Mouse (Mus musculus): ENCODE results near the gene Lyar.

The Lyar gene

DNA sequence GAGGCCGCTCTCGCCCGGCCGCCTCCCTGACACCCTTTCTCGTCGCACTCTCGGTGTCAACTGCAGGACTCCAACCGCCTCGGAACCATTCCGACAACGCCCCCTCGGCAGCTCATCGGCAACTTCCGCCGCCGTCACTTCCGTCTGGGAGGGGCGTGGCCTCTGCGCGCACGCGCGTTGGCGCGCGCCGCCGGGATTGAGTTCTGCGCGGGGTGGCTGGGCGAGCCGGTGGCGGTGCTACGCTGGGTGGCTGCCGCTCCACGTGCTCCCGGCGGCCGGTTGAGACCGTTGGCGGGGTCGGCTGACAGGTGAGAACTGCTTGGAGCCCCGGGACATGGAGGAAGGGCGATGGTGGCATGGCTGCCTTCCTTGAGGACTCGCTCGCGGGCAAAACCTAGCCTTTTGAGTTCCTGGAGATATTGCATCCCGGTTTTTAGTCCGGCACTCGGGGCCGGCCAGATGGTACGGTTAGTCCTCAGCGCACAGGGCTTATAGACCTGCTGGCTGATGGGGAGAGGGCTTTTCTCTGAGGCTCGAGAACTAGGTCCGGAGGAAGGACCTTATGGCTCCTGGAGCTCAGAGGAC, at the start of gene Lyar, which contains the start of gene Zbtb49:
Gene Lyar, plus strand, starts transcription at position 143 of the 585 bp plus-strand sequence.
Gene Zbtb49, minus strand, starts transcription at position 130 of the 585 bp plus-strand sequence.
- DNase-seq (ENCODE audit: inconsistent ontology term), result peak; percentile 96

DNA sequence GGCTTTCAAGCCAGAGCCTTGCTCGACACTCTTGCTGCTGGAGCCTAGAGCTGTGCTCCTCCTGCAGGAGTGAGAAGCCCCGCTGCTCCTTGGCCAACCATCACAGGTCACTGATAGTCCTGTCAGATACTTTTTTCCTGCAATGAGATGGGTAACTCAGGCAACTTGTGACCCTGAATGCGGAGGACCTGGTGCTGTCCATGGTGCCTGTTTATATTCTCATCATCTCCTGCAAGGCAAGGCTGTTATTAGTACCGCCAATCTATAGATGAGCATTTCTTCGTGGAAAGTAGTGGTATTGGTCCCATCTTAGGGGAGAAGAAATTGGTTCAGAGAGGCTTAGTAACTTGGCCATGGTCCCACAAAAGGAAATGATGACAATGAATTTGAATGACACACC, 46.5 kb upstream of the Lyar start:
- peak; percentile 11 for DNase-seq (ENCODE audit: inconsistent ontology term)

DNA sequence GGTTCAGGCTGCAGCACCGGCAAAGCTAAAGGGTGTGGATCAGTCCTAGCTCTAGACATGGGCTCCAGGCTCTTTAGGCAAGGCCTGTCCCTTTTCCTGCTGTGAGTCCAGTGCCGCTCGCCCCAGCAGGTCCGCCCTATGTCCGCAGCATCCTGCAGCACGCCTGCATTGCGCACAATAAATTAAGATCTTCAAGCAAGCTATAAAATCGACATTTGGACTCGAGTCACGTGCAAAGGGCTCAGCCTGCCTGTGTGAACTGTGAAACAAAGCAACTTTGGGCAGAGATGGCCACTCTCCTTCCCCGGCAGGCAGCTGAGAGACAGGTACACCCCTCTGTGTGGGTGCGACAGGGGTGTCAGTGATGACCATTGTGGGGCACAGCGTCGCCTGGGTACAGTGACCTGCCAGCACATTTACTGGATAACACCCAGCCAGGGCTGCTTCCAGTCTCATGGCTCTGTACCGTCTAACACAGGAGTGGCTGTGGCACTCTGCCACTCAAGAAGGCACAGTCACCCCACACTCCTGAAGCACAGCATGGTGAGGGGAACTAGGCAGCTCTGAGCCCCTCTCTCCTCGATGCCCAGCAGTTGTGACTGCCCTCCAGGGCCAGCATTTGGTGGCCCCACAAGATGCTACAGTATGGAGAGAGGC, 45.9 kb upstream of the Lyar start:
- no peak for DNase-seq (ENCODE audit: inconsistent ontology term)

DNA sequence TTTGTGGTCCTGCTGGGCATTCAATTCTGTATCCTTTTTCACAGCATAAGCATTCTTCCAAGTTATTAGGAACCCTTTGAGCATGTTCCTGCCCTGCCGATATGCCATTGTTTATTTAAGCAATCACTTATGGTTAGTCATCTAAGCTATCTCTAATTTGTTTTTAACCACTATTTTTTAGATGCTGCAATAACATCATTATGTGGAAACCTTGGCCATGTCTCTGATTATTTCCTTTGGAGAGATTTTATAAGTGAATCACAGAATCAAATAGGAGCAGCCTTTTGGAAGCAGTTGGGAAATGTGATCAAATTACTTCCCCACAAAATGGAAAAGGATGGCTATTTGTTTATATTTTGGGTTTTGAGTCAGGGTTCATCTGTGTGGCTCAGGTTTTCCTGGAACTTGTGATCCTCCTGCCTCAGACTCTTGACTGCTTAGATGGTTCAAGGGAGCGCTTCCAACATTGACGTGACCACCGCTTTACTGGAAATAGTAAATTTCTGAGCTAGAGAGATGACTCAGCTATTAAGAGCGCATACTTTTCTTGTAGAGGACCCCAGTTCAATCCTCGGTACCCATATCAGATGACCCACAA, 35.5 kb upstream of the Lyar start:
- DNase-seq (ENCODE audit: inconsistent ontology term), result peak; percentile 68

DNA sequence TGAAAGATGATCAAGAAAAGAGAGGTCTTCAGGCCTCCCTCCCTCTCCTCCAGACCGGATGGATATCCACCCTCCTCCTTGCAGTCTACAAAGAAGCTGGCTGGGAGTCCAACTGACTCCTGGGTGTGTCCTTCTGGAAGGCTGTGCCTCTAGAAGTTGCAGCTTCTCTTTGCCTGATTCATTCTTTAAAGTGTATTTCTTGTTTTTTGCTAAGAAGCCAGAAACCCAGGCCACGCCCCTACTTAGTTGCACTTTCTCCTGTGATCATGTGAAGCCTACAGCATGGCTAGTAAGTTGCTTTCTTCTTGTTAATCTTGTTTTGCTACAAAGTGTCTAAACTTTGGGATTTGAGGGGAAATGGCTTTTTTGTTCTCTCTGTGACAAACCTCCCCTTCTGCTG, 33.3 kb upstream of the Lyar start:
- no peak for DNase-seq (ENCODE audit: inconsistent ontology term)

DNA sequence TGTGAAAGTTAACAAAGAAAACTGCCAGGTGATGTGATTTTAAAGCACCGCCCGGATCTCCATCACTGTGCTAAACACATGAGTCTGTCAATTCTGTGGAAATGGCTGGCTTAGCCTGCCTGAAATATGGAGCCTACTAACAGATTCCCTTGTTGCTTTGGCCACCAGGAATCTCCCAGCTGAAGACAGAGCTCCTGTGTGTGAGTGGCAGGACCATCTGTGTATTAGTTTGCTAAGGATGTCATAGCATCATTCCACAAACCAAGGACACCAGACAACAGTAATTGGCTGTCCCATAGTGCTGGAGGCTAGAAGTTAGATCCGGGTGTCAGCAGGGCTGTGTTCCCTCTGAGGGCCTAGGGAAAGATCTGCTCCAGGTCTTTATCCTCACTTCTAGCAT, 29.4 kb upstream of the Lyar start:
- no peak for DNase-seq (ENCODE audit: inconsistent ontology term)

DNA sequence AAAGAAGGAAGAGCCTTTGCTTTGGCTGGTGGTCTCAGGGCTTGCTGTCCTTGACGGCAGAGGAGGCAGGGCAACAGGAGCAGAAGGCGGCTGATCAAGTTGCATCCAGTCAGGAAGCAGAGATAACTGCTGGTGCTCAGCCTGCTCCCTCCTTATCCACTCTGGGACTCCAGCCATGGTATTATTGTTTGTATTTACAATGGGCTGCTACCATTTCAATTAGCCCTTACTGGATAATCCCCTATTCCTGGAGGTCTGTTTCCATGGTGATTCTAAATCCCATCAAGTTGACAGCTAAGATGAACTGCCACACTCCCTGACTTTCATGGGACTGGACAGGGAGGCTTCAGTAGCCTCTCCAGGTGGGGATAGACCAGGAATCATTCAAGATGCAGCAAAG, 25.3 kb upstream of the Lyar start:
- no peak for DNase-seq (ENCODE audit: inconsistent ontology term)

DNA sequence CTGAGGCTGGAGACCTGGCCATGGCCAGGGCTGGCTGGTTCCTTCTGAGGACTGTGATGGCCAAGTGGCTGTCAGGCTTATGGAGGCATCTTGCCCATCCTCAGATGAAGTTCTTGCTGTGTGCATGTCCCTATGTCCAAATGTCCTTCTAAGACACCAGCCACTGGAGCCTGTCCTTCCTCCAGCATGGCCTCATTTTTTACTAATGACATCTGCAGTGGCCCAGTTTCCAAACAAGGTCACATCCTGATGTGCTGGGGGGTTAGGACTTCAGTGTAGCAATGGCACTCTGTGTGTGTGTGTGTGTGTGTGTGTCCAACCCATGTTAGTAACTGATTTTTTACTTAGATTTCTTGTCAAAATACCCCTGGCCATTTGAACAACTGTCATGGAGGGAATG, 24.3 kb upstream of the Lyar start:
- no peak for DNase-seq (ENCODE audit: inconsistent ontology term)

DNA sequence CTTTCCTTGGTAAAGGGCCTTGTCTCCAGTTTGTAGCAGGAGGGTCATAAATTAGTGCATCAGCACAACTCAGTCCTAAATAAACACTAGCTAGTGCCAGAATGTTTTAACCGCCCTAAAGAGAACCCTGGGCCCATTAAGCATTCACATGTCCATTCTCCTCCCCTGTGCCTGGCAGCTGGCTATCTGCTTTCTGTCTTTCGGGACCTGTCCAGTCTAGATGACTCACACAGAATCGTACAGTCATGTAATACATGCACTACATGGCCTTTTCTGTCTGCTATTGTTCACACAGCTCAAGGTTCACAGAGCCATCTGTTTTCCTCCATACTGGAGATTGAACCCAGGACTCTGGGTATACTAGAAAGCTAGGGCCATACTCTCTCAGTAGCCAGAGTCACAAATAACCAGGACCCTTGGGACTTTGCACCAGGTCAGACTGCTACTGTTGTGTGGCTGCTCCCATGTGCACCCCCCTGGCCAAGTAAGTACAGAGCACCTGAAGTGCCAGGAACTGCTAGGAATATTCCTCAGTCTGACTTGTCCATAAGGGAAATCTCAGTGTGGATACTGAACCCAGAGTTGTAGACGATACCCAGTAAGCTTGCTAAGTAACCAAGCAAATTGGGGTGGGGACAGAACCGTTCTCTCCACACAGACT, 23.3 kb upstream of the Lyar start:
- no peak for DNase-seq (ENCODE audit: inconsistent ontology term)

DNA sequence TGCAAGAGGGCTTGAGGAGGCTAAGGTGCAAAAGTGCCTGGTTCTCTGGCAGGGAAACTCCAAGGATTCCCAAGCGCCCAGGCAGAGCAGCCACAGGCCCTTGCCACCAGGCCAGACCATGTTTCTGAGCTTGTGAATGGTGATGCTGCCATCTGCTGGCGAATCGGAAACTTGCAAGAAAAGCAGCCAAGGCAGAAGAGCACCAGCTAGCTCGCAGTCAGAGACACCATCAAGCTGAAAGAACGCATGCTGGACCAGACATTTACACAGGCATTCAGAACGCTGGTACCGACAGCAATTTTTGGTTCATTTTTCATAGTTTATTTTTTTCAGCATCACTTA, 22.8 kb upstream of the Lyar start:
- peak; percentile 77 for DNase-seq (ENCODE audit: inconsistent ontology term)

DNA sequence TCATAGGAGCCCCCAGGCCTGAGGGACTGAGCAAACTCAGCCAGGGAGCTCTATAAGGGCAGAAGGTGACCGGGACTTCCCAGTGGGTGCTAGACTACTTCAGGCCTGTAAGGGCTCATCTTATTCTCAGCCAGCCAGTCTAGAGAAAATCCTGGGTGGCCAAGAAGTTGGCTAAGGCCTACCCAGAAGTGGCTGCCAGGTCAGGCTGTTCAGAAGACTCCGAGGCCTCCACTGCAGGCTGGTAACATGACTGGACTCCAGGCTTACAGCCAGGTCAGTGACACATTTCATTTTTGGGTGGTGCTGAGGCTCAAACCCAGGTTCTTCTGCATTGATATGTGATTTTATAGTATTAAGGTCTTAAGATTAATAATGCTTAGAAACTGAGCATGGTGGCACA, 20.6 kb upstream of the Lyar start:
- DNase-seq (ENCODE audit: inconsistent ontology term), result no peak

DNA sequence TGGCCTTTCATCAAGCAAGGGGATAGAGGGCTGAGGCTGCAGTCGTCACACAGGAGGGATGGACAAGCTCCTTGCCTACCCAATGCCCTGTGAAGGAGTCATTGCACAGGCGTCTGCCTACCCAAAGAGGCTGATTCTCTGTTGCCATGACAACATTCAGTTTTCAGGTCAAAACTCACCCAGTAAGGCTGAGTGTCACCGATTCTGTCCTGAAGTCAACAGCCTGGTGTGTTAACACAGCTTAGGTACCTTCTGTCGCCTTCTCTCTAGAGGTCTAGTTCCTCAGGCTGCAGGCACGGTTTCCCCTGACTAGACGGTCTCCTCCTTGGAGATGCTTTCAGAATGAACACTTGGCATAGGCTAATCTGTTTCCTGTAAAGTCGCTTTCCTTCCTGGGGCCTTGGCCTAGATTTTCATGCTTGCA, 15.0 kb upstream of the Lyar start:
- no peak for DNase-seq (ENCODE audit: inconsistent ontology term)

DNA sequence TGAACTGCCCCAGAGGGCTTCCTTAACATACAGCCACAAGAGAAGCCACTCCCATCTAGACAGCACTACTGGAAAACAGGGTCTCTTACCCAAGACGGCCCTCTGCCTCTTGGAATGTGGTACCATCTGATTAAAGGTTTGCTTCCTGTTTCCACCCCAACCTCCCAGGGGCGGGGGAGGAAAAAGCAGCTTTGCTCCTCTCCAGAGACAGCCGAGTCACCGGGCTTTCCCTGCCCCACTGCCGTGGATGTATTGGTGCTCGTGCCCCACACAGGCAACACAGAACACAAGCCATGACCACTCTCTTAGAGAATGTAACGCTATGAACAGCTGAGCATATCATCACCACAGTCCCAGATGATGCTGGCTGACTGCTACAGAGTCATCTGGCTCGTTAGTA, 11.3 kb upstream of the Lyar start:
- peak; percentile 61 for DNase-seq (ENCODE audit: inconsistent ontology term)

DNA sequence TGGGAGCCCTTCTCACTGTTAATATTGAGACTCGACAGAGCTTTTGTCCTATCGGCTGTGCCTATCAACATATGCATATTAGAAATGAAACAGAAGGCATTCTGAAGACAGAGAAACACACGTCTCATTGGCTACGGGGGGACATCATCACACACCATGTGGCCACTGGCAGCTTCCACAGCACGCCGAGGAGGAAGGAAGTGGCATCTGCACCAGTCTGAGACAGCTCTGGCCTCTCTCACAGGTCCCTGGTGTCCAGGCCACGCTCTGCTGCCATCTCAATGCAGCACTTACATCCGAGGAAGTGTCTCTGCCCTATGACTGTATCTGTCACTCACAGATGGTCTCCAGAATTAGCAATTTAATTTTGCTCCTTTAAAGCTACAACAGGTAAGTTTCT, 8.6 kb upstream of the Lyar start:
- DNase-seq (ENCODE audit: inconsistent ontology term), result no peak

DNA sequence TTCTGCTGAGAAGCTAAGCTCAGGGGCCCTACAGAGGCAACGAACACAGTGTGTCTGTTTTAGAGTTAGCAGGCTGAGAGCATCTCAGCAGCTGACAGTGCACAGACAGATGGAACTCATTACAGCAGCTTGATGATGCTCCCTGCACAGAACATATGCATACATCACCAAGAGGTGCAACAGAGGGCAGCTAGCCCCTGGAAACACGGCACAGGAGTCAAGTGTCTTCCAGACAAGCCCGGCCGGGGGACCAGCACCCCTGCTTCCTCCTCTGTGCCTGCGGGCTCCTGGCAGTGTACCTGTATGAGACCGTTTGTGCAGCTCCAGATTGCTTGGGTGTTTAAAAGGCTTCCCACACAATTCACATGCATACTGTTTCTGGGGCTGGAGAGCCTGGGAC, 7.3 kb upstream of the Lyar start:
- DNase-seq (ENCODE audit: inconsistent ontology term), result no peak

DNA sequence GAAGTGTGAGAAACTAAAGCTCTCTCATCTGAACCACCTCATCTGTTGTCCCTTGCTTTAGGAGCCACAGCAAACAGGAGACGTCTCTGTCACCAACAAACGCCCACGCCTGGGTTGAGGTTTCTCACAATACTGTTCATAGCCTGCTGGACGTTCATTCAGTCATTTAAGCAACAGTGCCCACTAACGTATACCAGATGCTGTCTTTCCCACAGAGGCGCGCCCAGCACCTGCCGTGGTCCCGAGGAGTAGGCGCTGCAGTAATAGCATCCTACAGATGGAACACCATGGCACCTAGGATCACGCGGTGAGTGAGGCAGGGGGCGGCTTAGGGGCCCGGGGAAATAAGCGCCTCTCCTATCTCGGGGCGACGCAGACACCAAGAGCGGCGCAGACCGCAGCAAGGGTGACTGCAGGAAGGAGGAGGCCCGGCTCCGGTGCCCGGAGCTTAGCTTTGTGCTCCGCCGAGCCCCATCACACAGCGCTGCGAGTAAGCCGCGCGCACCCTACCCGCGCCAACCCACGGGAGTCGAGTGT, 431 bp upstream of the Lyar start:
- peak; percentile 78 for DNase-seq (ENCODE audit: inconsistent ontology term)

DNA sequence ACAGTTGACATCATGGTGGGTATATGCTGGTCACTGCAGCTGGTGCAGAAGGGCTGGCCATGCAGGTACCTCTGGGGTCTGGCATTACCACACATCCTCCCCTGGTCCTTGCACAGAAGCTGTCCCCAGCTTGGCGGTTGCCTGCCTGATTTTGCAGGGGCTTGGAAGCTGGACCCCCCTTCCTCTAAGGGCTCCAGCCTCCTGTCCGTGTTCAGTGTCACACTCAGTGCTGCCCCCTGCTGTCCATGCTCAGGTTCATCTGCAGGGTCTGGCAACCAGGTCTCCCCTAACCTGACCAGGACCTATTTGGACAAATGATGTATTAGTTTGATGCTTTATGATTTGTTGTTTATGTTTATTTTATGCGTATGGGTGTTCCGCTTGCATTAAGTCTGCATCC, 15.2 kb downstream of the Lyar start:
- DNase-seq (ENCODE audit: inconsistent ontology term), result no peak

DNA sequence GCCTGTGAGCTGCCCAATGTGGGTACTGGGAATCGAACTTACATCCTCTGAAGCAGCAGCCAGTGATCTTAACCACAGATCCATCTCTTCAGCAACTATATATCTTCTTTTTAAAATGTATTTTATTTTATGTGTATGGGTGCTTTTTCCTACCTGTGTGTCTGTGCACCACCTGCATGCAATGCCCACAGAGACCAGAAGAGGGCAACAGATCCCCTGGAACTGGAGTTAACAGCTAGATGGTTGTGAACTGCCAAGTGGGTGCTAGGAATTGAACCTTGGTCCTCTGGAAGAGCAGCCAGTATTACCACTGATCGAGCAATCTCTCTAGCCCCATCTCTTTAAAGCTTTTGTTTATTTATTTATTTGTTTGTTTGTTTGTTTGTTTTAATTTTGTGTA, 16.4 kb downstream of the Lyar start:
- no peak for DNase-seq (ENCODE audit: inconsistent ontology term)

DNA sequence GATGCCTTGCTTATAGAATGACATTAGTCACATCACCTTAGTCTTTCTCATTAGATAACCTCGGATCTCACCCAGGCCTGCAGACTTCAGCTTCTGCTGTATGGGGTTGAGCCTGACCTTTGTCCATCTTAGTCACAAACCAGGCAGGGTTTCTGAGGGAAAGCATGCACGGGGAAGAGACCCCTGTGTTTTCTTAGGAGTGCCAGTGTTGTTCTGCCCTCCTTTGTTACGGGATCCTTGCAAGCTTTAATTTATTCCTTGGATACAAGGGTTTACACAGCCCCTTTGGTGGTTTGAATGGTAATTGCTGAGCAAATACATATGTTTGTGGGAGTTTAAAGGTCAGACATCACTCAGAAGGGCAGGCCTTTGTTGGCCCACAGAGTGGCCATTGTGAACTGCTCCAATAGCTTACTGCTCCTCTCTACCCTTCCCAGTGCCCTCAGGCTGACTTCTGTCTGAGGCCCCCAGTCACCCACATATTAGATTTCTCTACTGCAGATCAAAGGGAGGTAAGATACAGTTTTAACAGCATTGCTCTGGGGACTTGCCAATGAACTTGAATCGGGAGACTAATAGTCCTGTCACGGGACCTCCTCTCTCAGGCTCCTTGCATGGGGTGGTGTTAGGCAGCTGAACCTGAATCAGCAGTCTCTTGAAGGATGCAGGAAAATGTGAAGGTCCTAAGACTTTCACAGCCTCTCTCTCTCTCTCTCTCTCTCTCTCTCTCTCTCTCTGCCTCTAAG, 20.6 kb downstream of the Lyar start:
- DNase-seq (ENCODE audit: inconsistent ontology term), result no peak

DNA sequence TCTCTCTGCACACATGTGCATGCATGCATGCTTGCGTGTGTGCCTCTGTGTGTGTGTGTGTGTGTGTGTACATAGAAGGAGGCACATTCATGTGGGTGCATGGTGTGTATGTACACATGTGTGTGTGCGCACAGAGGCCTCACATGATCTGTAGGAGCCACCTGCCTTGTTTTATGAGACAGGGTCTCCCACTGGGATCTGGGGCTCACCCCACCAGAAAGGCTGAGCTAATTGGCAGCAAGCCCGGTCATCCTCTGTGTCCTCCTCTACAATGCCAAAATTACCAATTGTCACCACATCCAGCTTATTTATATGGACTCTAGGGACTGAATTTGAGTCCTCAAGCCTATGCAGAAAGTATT, 21.2 kb downstream of the Lyar start:
- DNase-seq (ENCODE audit: inconsistent ontology term), result no peak

DNA sequence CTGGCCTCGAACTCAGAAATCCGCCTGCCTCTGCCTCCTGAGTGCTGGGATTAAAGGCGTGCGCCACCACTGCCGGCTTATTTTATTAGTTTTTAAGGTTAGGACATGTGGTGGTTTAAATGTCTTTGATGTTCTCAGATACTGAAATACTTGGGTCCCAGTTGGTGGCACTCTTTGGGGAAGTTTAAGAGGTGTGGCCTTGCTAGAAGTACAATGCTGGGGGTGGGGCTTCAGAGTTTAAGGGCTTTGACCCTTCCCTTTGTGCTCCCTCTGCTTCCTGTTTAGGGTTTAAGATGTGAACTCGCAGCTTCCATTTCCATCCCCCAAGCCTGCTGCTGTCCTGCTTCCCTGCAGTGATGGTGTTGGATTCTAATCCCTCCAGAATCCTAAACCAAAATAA, 21.7 kb downstream of the Lyar start:
- DNase-seq (ENCODE audit: inconsistent ontology term), result no peak

DNA sequence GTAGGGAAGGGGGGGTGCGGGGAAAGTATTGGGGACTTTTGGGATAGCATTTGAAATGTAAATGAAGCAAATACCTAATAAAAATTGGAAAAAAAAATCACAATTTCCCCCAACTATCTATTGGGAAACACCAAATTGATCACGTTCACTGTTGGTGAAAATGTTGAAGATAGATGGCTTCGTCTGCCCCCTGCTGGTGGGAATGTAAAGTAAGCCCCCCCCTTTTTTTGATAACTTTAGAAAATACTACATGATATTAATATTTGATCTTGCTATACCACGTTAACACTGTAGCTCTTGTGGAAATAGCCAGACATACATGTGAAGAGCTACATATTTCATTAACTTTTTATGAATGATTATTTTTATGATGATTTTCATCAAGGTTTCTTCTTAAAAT, 34.9 kb downstream of the Lyar start:
- DNase-seq (ENCODE audit: inconsistent ontology term), result no peak

Measured in Muller cell, postnatal 12 days (primary cell).